Mouse (Mus musculus): Measurements from ENCODE around the gene Tas2r103.

Tas2r103 gene

DNA sequence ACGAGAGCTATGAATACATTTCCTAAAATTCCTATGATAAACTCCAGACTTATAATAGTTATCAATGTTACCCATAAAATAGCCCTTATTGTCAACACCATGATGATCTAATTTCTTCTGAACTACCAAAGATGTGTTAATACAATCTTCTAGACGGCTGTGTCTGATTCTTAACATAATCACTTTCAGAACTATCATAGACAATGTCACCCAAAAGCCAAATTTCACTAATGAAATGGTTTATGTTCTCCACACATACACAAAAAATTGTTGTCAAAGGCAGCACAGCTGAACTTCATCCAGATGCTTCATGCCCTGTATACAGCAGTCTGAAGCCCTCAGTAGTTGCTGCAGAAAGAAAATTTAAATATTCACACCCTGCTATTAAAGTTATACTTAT lies at the start of gene Tas2r103:
Gene Tas2r103 (minus strand): TSS at position 101 of the 400 bp plus-strand sequence.
- DNase-seq = no peak

DNA sequence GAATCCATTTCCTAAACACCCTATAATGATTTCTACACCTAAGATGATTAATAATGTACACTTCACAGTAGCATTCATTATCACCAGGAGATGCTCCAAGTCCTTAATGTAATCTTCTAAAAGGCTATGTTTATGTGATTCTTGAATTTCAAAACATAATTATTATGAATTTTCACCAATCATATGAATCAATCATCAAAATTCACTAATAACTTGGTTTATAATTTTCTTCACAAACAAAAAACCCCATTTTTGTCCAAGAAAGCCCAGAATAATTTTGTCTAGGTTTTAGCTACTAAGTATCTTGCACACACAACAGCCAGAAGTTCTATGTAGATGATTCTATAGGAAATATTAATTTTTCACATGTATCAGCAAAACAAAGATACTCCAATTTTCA lies 18.8 kb upstream of the Tas2r103 start, which contains the start of gene Tas2r140:
Gene Tas2r140 (minus strand): TSS at position 101 of the 400 bp plus-strand sequence.
- no peak for DNase-seq

All from thymus, postnatal 14 days (tissue).